Mouse (Mus musculus) liver, embryonic 14.5 days (tissue): ENCODE results near the gene Ccdc170. TPM values are rescaled to one million over a fixed set of nuclear protein-coding genes. Genes with fewer than 3 reads are reported as not detected.
A peak's percentile ranks its signal among the peaks of the same experiment; 100 is the strongest.

Source experiments
- ATAC-seq: fragments of 200-750 bp; cut with Nextera tagmentation; 2 replicates; pipeline ENCODE4 v1.8.0; 2017; ENCODE audit warnings: moderate number of reproducible peaks, mild to moderate bottlenecking, moderate library complexity; ENCODE audit not compliant: insufficient read depth
- DNase-seq, 3 experiments: peaks; one replicate each; pipeline ENCODE4 v3.0.0-alpha.2; 2012 to 2013; ENCODE audit warnings: low read depth in 3 of 3, low spot score in 3 of 3
- H3K27ac ChIP-seq: fragments of 300-500 bp; sonication (generic); 2 replicates; pipeline ENCODE4 v1.5.1; 2014; ENCODE audit warnings: moderate library complexity, mild to moderate bottlenecking, control low read depth, inconsistent platforms
- H3K27me3 ChIP-seq: fragments of 300-500 bp; sonication (generic); 2 replicates; pipeline ENCODE4 v1.6.1; 2014; ENCODE audit warnings: mild to moderate bottlenecking, low read length, moderate library complexity; ENCODE audit not compliant: control insufficient read depth, insufficient read depth
- H3K36me3 ChIP-seq: fragments of 300-500 bp; sonication (generic); replicated peaks from 2 replicates; pipeline ENCODE4 v1.6.1; 2014; ENCODE audit warnings: low read depth; ENCODE audit not compliant: control insufficient read depth, insufficient read depth
- H3K4me1 ChIP-seq, 2 experiments: fragments of 200-500 bp in 1 of 2; fragments of 300-500 bp in 1 of 2; sonication (generic) in 1 of 2; replicated peaks; 2 replicates each; pipeline ENCODE4 v1.6.1; 2012 to 2014; ENCODE audit warnings: antibody characterized with exemption in 1 of 2, inconsistent platforms in 1 of 2, low read length in 1 of 2; ENCODE audit not compliant: control insufficient read depth in 2 of 2, insufficient read depth in 2 of 2
- H3K4me2 ChIP-seq: fragments of 300-500 bp; sonication (generic); 2 replicates; pipeline ENCODE4 v1.6.1; 2014; ENCODE audit warnings: low read depth, mild to moderate bottlenecking, control low read depth, moderate library complexity
- H3K4me3 ChIP-seq, 2 experiments: fragments of 200-500 bp in 1 of 2; fragments of 300-500 bp in 1 of 2; sonication (generic) in 1 of 2; 2 replicates each; pipeline ENCODE4 v1.5.1; 2012 to 2014; ENCODE audit warnings: low read depth in 2 of 2, low read length in 2 of 2, mild to moderate bottlenecking in 2 of 2, control low read depth in 1 of 2, inconsistent platforms in 1 of 2, moderate library complexity in 1 of 2; ENCODE audit not compliant: insufficient read depth in 1 of 2
- H3K9ac ChIP-seq: fragments of 300-500 bp; sonication (generic); replicated peaks from 2 replicates; pipeline ENCODE4 v1.6.1; 2014; ENCODE audit warnings: mild to moderate bottlenecking, control low read depth, moderate library complexity
- H3K9me3 ChIP-seq: fragments of 300-500 bp; sonication (generic); 2 replicates; pipeline ENCODE4 v1.6.1; 2016; ENCODE audit warnings: low read length, mixed read lengths; ENCODE audit not compliant: control insufficient read depth
- CTCF ChIP-seq: IDR thresholded peaks from 2 replicates; pipeline ENCODE4 v1.5.1; 2016; ENCODE audit warnings: antibody characterized with exemption, low read depth, control low read depth
- EP300 ChIP-seq: IDR thresholded peaks from 2 replicates; pipeline ENCODE4 v1.6.1; 2016; ENCODE audit warnings: antibody characterized with exemption, low read depth
- WGBS: fragments of 180-500 bp; shearing (Covaris S2); extraction: QIAGEN DNeasy Blood & Tissue Kit; methylation state at CpG from one replicate; pipeline ENCODE4 v1.1.7; 2014; ENCODE audit not compliant: insufficient replicate concordance; 5-methylcytosine and 5-hydroxymethylcytosine counted together
- polyA plus RNA-seq, 2 experiments: library from polyadenylated mRNA; depleted of rRNA in 1 of 2; stranded (reverse) in 1 of 2; unstranded in 1 of 2; fragments of >200 nt; fragmentation: Nextera tagmentation in 1 of 2; extraction: Ambion mirVana in 1 of 2; gene quantifications; 2 replicates each; pipeline versions ENCODE4 v1.2.1 to v1.2.3; 2012 to 2014

The Ccdc170 gene
- polyA plus RNA-seq, 2 experiments = not detected

- Histone ChIP-seq H3K36me3 (no peaks in the 10 kb centered on the region; the same call in 1 of the 2 replicates), H3K4me1 (no peaks in the 10 kb centered on the region), H3K27me3 (no peaks in the 10 kb centered on the region), H3K9me3 (no peaks in the 10 kb centered on the region), H3K4me2 (no peak overlapping the region), H3K27ac (no peak overlapping the region), H3K9ac (no peak overlapping the region), H3K4me3 (no peak overlapping the region)
- TF ChIP-seq EP300 (no peak), CTCF (no peak)
- DNase-seq (peak; percentile 9 to 24 (median 12)), ATAC-seq (peak; percentile 79)
- WGBS = 65% methylated on average over 2 of the region's 2 CpGs
Measured at GRCm38 (mm10) chr10:4460201-4460600, 22.1 kb upstream of the Ccdc170 start.

- ATAC-seq = no peak
Measured at GRCm38 (mm10) chr10:4465799-4466198, 16.5 kb upstream of the Ccdc170 start.

GRCm38 (mm10) chr10:4469406-4469805 lies 12.9 kb upstream of the Ccdc170 start:
- ATAC-seq (no peak), DNase-seq (no peak)
- Histone ChIP-seq H3K4me3 (no peak overlapping the region), H3K4me1 (no peaks in the 10 kb centered on the region), H3K36me3 (no peaks in the 10 kb centered on the region), H3K27ac (no peak overlapping the region), H3K4me2 (no peak overlapping the region), H3K9ac (no peak overlapping the region), H3K27me3 (no peaks in the 10 kb centered on the region), H3K9me3 (no peaks in the 10 kb centered on the region)
- WGBS = 64% methylated on average over 3 of the region's 3 CpGs
- TF ChIP-seq EP300 (no peak), CTCF (no peak)

More at GRCm38 (mm10) chr10:4465799-4466198, 16.5 kb upstream of the Ccdc170 start:
- Histone ChIP-seq H3K4me1 (no peaks in the 10 kb centered on the region), H3K9me3 (no peaks in the 10 kb centered on the region), H3K27me3 (no peaks in the 10 kb centered on the region), H3K4me2 (no peak overlapping the region), H3K36me3 (no peaks in the 10 kb centered on the region), H3K9ac (no peak overlapping the region), H3K27ac (no peak overlapping the region), H3K4me3 (no peak overlapping the region)
- DNase-seq = no peak
- TF ChIP-seq CTCF (no peak), EP300 (no peak)
- WGBS = 58% methylated on average over 7 of the region's 7 CpGs

- H3K27me3 ChIP-seq = no peaks in the 10 kb centered on the region
- no peaks in the 10 kb centered on the region for H3K36me3 ChIP-seq
- ATAC-seq (no peak), DNase-seq (no peak)
- no peak overlapping the region for H3K4me3 ChIP-seq
- H3K4me2 ChIP-seq = no peak overlapping the region
- no peak overlapping the region for H3K27ac ChIP-seq
- no peaks in the 10 kb centered on the region for H3K4me1 ChIP-seq
- no peak for TF ChIP-seq EP300
- no peak for TF ChIP-seq CTCF
- H3K9me3 ChIP-seq = no peaks in the 10 kb centered on the region
- H3K9ac ChIP-seq = no peak overlapping the region
- 83% methylated on average over 11 of the region's 11 CpGs for WGBS
Measured at GRCm38 (mm10) chr10:4473591-4473993, 8.7 kb upstream of the Ccdc170 start.

GRCm38 (mm10) chr10:4475431-4475830 lies 6.9 kb upstream of the Ccdc170 start:
- TF ChIP-seq EP300 (no peak), CTCF (no peak)
- H3K4me3 ChIP-seq = no peak overlapping the region
- no peaks in the 10 kb centered on the region for H3K9me3 ChIP-seq
- no peaks in the 10 kb centered on the region for H3K4me1 ChIP-seq
- WGBS = 78% methylated on average over 3 of the region's 3 CpGs
- no peak overlapping the region for H3K9ac ChIP-seq
- H3K27ac ChIP-seq = no peak overlapping the region
- H3K27me3 ChIP-seq = no peaks in the 10 kb centered on the region
- no peaks in the 10 kb centered on the region for H3K36me3 ChIP-seq
- ATAC-seq = no peak
- no peak overlapping the region for H3K4me2 ChIP-seq
- DNase-seq = no peak
